Mouse (Mus musculus): ENCODE measurements around the gene Cep135. TPM values are rescaled to one million over a fixed set of nuclear protein-coding genes. Genes with fewer than 3 reads are reported as not detected.

The Cep135 gene
- polyA plus RNA-seq, 1 experiment from 2014 or later: 10.8 TPM

- no peak overlapping the region for H3K9ac ChIP-seq
- ATAC-seq (ENCODE audit: insufficient number of reproducible peaks, insufficient read depth, low FRiP score, low TSS enrichment): no peak
- 80% methylated on average over 6 of the region's 6 CpGs for WGBS
Observed at GRCm38 (mm10) chr5:76666026-76666756, 77.7 kb downstream of the Cep135 start.

GRCm38 (mm10) chr5:76668118-76668517 lies 79.6 kb downstream of the Cep135 start:
- Histone ChIP-seq H3K9me3 (no peaks in the 10 kb centered on the region), H3K4me2 (replicated peaks) (no peak overlapping the region), H3K9ac (no peak overlapping the region), H3K27ac (no peak overlapping the region), H3K4me1 (no peaks in the 10 kb centered on the region), H3K36me3 (no peaks in the 10 kb centered on the region), H3K4me3 (no peak overlapping the region), H3K27me3 (no peaks in the 10 kb centered on the region)
- 74% methylated on average over 5 of the region's 5 CpGs for WGBS
- ATAC-seq (ENCODE audit: insufficient number of reproducible peaks, insufficient read depth, low FRiP score, low TSS enrichment): no peak

More at GRCm38 (mm10) chr5:76666026-76666756, 77.7 kb downstream of the Cep135 start:
- no peak overlapping the region for H3K4me2 ChIP-seq (replicated peaks)
- H3K27ac ChIP-seq: no peak overlapping the region
- H3K9me3 ChIP-seq: no peaks in the 10 kb centered on the region
- no peaks in the 10 kb centered on the region for H3K4me1 ChIP-seq
- H3K36me3 ChIP-seq: no peaks in the 10 kb centered on the region
- H3K4me3 ChIP-seq: no peak overlapping the region
- no peaks in the 10 kb centered on the region for H3K27me3 ChIP-seq

GRCm38 (mm10) chr5:76668547-76668946 lies 80.0 kb downstream of the Cep135 start:
- Histone ChIP-seq H3K9ac (no peak overlapping the region), H3K4me2 (replicated peaks) (no peak overlapping the region), H3K4me3 (no peak overlapping the region), H3K4me1 (no peaks in the 10 kb centered on the region), H3K9me3 (no peaks in the 10 kb centered on the region), H3K36me3 (no peaks in the 10 kb centered on the region), H3K27me3 (no peaks in the 10 kb centered on the region), H3K27ac (no peak overlapping the region)
- no peak for ATAC-seq (ENCODE audit: insufficient number of reproducible peaks, insufficient read depth, low FRiP score, low TSS enrichment)
- 84% methylated on average over 5 of the region's 5 CpGs for WGBS

GRCm38 (mm10) chr5:76670183-76670582 lies 81.7 kb downstream of the Cep135 start:
- Histone ChIP-seq H3K4me3 (no peak overlapping the region), H3K27me3 (no peaks in the 10 kb centered on the region), H3K9me3 (no peaks in the 10 kb centered on the region), H3K9ac (no peak overlapping the region), H3K4me1 (no peaks in the 10 kb centered on the region), H3K27ac (no peak overlapping the region), H3K4me2 (replicated peaks) (no peak overlapping the region), H3K36me3 (no peaks in the 10 kb centered on the region; the same call in 1 of the 2 replicates)
- 95% methylated on average over 10 of the region's 10 CpGs for WGBS
- ATAC-seq (ENCODE audit: insufficient number of reproducible peaks, insufficient read depth, low FRiP score, low TSS enrichment): no peak

- H3K4me3 ChIP-seq: no peak overlapping the region
- peaks cover 2% of the 10 kb centered on the region; the same call in 1 of the 2 replicates for H3K36me3 ChIP-seq
- 92% methylated on average over 5 of the region's 5 CpGs for WGBS
- H3K27me3 ChIP-seq: no peaks in the 10 kb centered on the region
- no peaks in the 10 kb centered on the region for H3K9me3 ChIP-seq
- H3K27ac ChIP-seq: no peak overlapping the region
- H3K9ac ChIP-seq: no peak overlapping the region
- H3K4me1 ChIP-seq: no peaks in the 10 kb centered on the region
- ATAC-seq (ENCODE audit: insufficient number of reproducible peaks, insufficient read depth, low FRiP score, low TSS enrichment): no peak
- no peak overlapping the region for H3K4me2 ChIP-seq (replicated peaks)
Observed at GRCm38 (mm10) chr5:76674022-76674653, 85.6 kb downstream of the Cep135 start.

GRCm38 (mm10) chr5:76675369-76675768 lies 86.9 kb downstream of the Cep135 start:
- ATAC-seq (ENCODE audit: insufficient number of reproducible peaks, insufficient read depth, low FRiP score, low TSS enrichment): no peak
- no peak overlapping the region for H3K27ac ChIP-seq
- H3K4me3 ChIP-seq: no peak overlapping the region
- no peaks in the 10 kb centered on the region for H3K27me3 ChIP-seq
- H3K4me2 ChIP-seq (replicated peaks): no peak overlapping the region
- H3K9me3 ChIP-seq: no peaks in the 10 kb centered on the region
- H3K4me1 ChIP-seq: no peaks in the 10 kb centered on the region
- 83% methylated on average over 4 of the region's 4 CpGs for WGBS
- H3K9ac ChIP-seq: no peak overlapping the region
- H3K36me3 ChIP-seq: peaks cover 4% of the 10 kb centered on the region; the same call in 1 of the 2 replicates

- Histone ChIP-seq H3K4me1 (no peaks in the 10 kb centered on the region), H3K36me3 (0 out of 2 replicates have a peak, but pooled peaks cover 4% of the 10 kb centered on the region), H3K4me2 (replicated peaks) (no peak overlapping the region), H3K27me3 (no peaks in the 10 kb centered on the region), H3K4me3 (no peak overlapping the region), H3K27ac (no peak overlapping the region), H3K9me3 (no peaks in the 10 kb centered on the region), H3K9ac (no peak overlapping the region)
- ATAC-seq (ENCODE audit: insufficient number of reproducible peaks, insufficient read depth, low FRiP score, low TSS enrichment): no peak
- 77% methylated on average over 3 of the region's 3 CpGs for WGBS
Observed at GRCm38 (mm10) chr5:76680959-76681358, 92.5 kb downstream of the Cep135 start.

GRCm38 (mm10) chr5:76681895-76682656 lies 93.6 kb downstream of the Cep135 start:
- H3K9me3 ChIP-seq: no peaks in the 10 kb centered on the region
- no peaks in the 10 kb centered on the region for H3K27me3 ChIP-seq
- no peak overlapping the region for H3K27ac ChIP-seq
- no peak overlapping the region for H3K4me3 ChIP-seq
- 0 out of 2 replicates have a peak, but pooled peaks cover 4% of the 10 kb centered on the region for H3K36me3 ChIP-seq
- no peak overlapping the region for H3K9ac ChIP-seq
- 72% methylated on average over 4 of the region's 4 CpGs for WGBS
- no peak overlapping the region for H3K4me2 ChIP-seq (replicated peaks)
- no peak for ATAC-seq (ENCODE audit: insufficient number of reproducible peaks, insufficient read depth, low FRiP score, low TSS enrichment)
- H3K4me1 ChIP-seq: no peaks in the 10 kb centered on the region

- Histone ChIP-seq H3K9ac (no peak overlapping the region), H3K27me3 (no peaks in the 10 kb centered on the region), H3K4me3 (no peak overlapping the region), H3K4me2 (replicated peaks) (no peak overlapping the region), H3K27ac (no peak overlapping the region), H3K4me1 (no peaks in the 10 kb centered on the region), H3K9me3 (no peaks in the 10 kb centered on the region), H3K36me3 (0 out of 2 replicates have a peak, but pooled peaks cover 4% of the 10 kb centered on the region)
- WGBS: 67% methylated on average over 5 of the region's 5 CpGs
- no peak for ATAC-seq (ENCODE audit: insufficient number of reproducible peaks, insufficient read depth, low FRiP score, low TSS enrichment)
Observed at GRCm38 (mm10) chr5:76683455-76683854, 95.0 kb downstream of the Cep135 start.

- Histone ChIP-seq H3K9ac (no peak overlapping the region), H3K4me2 (replicated peaks) (no peak overlapping the region), H3K36me3 (no peaks in the 10 kb centered on the region), H3K4me1 (peaks cover 1% of the 10 kb centered on the region; the same call in 1 of the 2 replicates), H3K9me3 (no peaks in the 10 kb centered on the region), H3K27ac (no peak overlapping the region), H3K27me3 (no peaks in the 10 kb centered on the region), H3K4me3 (no peak overlapping the region)
- ATAC-seq (ENCODE audit: insufficient number of reproducible peaks, insufficient read depth, low FRiP score, low TSS enrichment): no peak
- 89% methylated on average over 15 of the region's 15 CpGs for WGBS
Observed at GRCm38 (mm10) chr5:76684658-76685605, 96.4 kb downstream of the Cep135 start.
